8 mouse cellular contexts compared by ENCODE assay signal in the genomic region with DNA sequence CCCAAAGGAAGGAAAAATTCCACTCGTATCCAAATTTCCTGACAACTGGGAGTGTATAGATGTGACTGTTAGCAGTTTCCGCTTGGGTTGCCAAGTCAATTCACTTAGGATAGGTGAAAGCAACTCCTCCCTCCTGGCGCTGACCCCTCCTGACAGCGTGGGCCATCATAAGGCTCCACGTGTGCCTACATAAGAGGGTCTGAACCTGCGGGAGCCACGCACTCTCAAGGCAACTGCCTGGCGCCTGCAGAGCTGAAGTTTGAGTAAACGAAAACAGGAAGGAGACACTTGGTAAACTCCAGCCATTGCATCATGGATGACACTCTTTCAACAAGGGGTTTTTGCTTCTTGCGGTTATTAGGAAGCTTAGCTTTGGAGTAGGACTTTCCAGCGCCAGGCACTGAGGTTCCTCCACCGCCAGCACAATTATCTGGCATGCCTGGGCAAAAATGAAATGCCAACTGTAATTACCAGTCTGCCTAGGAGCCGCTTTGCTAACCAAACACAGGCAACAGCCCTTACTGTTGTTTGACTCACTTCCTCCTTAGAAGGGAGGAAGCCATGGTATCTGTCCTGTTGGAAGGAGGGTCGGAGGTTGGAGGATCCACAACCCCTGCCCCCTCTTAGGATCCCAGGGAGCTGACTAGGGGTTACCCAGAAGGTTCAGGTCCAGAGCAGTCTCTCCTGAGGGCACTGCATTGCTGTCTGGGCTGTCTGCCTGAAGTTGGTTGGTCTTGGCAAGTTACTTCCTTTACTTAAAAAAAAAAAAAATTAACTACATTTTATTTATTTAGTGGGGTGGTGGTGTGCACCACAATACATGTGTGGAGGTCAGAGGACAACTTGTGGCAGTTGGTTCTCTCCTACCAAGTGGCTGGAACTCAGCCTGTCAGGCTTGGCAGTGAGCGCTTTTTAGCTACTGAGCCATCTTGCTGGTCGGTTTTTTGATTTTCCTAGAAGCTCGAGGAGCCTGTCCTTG. TPM values are rescaled to one million over a fixed set of nuclear protein-coding genes. Genes with fewer than 3 reads are reported as not detected.
DNase-seq lines count a peak whose midpoint lies in the region; ATAC-seq and TF ChIP-seq lines count a peak whose summit lies in the region.

No protein-coding gene starts in this region.

- 0 out of 2 replicates have a peak, but pooled peaks have one; percentile 4 for ATAC-seq in heart, embryonic 15.5 days (replicated peaks; ENCODE audit: insufficient number of reproducible peaks, insufficient read depth, low FRiP score, low read depth)
- ATAC-seq in kidney, postnatal 0 days (replicated peaks; ENCODE audit: low FRiP score, low read depth) = no peak
- ATAC-seq in megakaryocyte-erythroid progenitor cell, adult 5-6 weeks (replicated peaks; ENCODE audit: low FRiP score, low TSS enrichment, poor library complexity, severe bottlenecking) = peak; percentile 10; the same call in 1 of the 2 replicates

- TF ChIP-seq EP300 in ES-Bruce4 (IDR thresholded peaks at IDR 0.05; ENCODE audit: insufficient read depth, low read depth, low read length) = no peak

- H3K27ac ChIP-seq in heart, embryonic 15.5 days = peak overlapping the region; percentile 50; the same call in 1 of the 2 replicates
- H3K27ac ChIP-seq in ES-Bruce4 (ENCODE audit: insufficient read depth, low read length) = no peak overlapping the region
- peak overlapping the region; percentile 15; the same call in 1 of the 2 replicates for H3K27ac ChIP-seq in kidney, postnatal 0 days

- no peak for TF ChIP-seq POLR2A in ES-Bruce4 (IDR thresholded peaks at IDR 0.05; ENCODE audit: insufficient read depth, low read length)

- no peaks in the 10 kb centered on the region for H3K36me3 ChIP-seq in heart, embryonic 15.5 days
- no peaks in the 10 kb centered on the region for H3K36me3 ChIP-seq in ES-Bruce4 (ENCODE audit: control insufficient read depth, insufficient read depth, low read length, poor library complexity, severe bottlenecking)
- H3K36me3 ChIP-seq in kidney, postnatal 0 days (ENCODE audit: insufficient read depth, low read length) = no peaks in the 10 kb centered on the region

- no peak for TF ChIP-seq CTCF in ES-Bruce4 (IDR thresholded peaks at IDR 0.05; ENCODE audit: low read depth, low read length)
- no peak for TF ChIP-seq CTCF in kidney, postnatal 0 days (IDR thresholded peaks at IDR 0.05; ENCODE audit: low read depth)

- peak overlapping the region; percentile 93 for H3K4me2 ChIP-seq in heart, embryonic 15.5 days
- H3K4me2 ChIP-seq in kidney, postnatal 0 days (ENCODE audit: low read length) = peak overlapping the region; percentile 94

- 0 out of 2 replicates have a peak, but pooled peaks cover 3% of the 10 kb centered on the region for H3K27me3 ChIP-seq in heart, embryonic 15.5 days
- no peaks in the 10 kb centered on the region for H3K27me3 ChIP-seq in ES-Bruce4 (ENCODE audit: control insufficient read depth, insufficient read depth, low read length, poor library complexity, severe bottlenecking)
- H3K27me3 ChIP-seq in kidney, postnatal 0 days (ENCODE audit: insufficient read depth, low read length) = no peaks in the 10 kb centered on the region

- peak overlapping the region; percentile 55 for H3K4me3 ChIP-seq in heart, embryonic 15.5 days
- peak overlapping the region; percentile 19; the same call in 1 of the 2 replicates for H3K4me3 ChIP-seq in ES-Bruce4 (ENCODE audit: low read depth, low read length)
- H3K4me3 ChIP-seq in kidney, postnatal 0 days (replicated peaks; ENCODE audit: low read depth, low read length) = peak overlapping the region; percentile 50

- DNase-seq in heart, adult 9 months (ENCODE audit: low spot score in 2 of 2) = no peak
- peak; percentile 69 for DNase-seq in fat pad, adult 2 months (ENCODE audit: extremely low read depth, low read depth, low spot score)
- DNase-seq in kidney, postnatal 0 days (ENCODE audit: low spot score) = peak; percentile 36
- peak; percentile 55 for DNase-seq in thymus, postnatal 25 days
- no peak for DNase-seq in testis, postnatal 10 days (ENCODE audit: low spot score)

- no peak overlapping the region for H3K9ac ChIP-seq in heart, embryonic 15.5 days
- H3K9ac ChIP-seq in ES-Bruce4 (ENCODE audit: low read depth, poor library complexity, severe bottlenecking) = no peak overlapping the region; the same call in 1 of the 2 replicates
- H3K9ac ChIP-seq in kidney, postnatal 0 days (ENCODE audit: low read depth, low read length) = no peak overlapping the region

- H3K9me3 ChIP-seq in heart, embryonic 15.5 days (replicated peaks) = no peaks in the 10 kb centered on the region
- H3K9me3 ChIP-seq in ES-Bruce4 (replicated peaks; ENCODE audit: control insufficient read depth, insufficient read depth, low read length, poor library complexity, severe bottlenecking) = no peaks in the 10 kb centered on the region
- H3K9me3 ChIP-seq in kidney, postnatal 0 days (replicated peaks; ENCODE audit: low read length) = no peaks in the 10 kb centered on the region

- WGBS in heart, embryonic 15.5 days = 28% methylated on average over 17 of the region's 17 CpGs
- WGBS in kidney, postnatal 0 days = 28% methylated on average over 17 of the region's 17 CpGs

- peaks cover 24% of the 10 kb centered on the region for H3K4me1 ChIP-seq in heart, embryonic 15.5 days (replicated peaks)
- H3K4me1 ChIP-seq in ES-Bruce4 (ENCODE audit: control insufficient read depth, insufficient read depth, low read length) = peaks cover 4% of the 10 kb centered on the region
- peaks cover 4% of the 10 kb centered on the region; the same call in 1 of the 2 replicates for H3K4me1 ChIP-seq in kidney, postnatal 0 days (replicated peaks; ENCODE audit: insufficient read depth, low read length)

RNA-seq across cellular contexts. Expression of a gene that starts 1.1 kb away (rescaled TPM):
- polyA plus RNA-seq in heart, embryonic 15.5 days (2015; fragmentation: Nextera tagmentation; extraction: Ambion mirVana) = 1.9 and 4.5 TPM in 2 replicates
- polyA plus RNA-seq in ES-Bruce4 (2011; ENCODE audit: insufficient read depth, insufficient read length, low read depth, missing spikeins) = 1.5 and 1.7 TPM in 2 replicates
- 6.2 and 6.9 TPM in 2 replicates for polyA plus RNA-seq in kidney, postnatal 0 days (2015; fragmentation: Nextera tagmentation; extraction: Ambion mirVana)
- total RNA-seq in megakaryocyte-erythroid progenitor cell, adult 5-6 weeks (2014; fragmentation: Nextera tagmentation) = 14.5 and 20.3 TPM in 2 replicates
- 10.1 and 23.9 TPM in 2 replicates for total RNA-seq in megakaryocyte-erythroid progenitor cell, adult 5-6 weeks (2017)

RNA-seq across cellular contexts. Expression of a gene that starts 27.1 kb away (rescaled TPM):
- 33.6 and 34.6 TPM in 2 replicates for polyA plus RNA-seq in heart, embryonic 15.5 days (2015; fragmentation: Nextera tagmentation; extraction: Ambion mirVana)
- 45.3 and 48.3 TPM in 2 replicates for polyA plus RNA-seq in ES-Bruce4 (2011; ENCODE audit: insufficient read depth, insufficient read length, low read depth, missing spikeins)
- 44.2 and 46.6 TPM in 2 replicates for polyA plus RNA-seq in kidney, postnatal 0 days (2015; fragmentation: Nextera tagmentation; extraction: Ambion mirVana)
- 24.2 and 32.6 TPM in 2 replicates for total RNA-seq in megakaryocyte-erythroid progenitor cell, adult 5-6 weeks (2014; fragmentation: Nextera tagmentation)
- total RNA-seq in megakaryocyte-erythroid progenitor cell, adult 5-6 weeks (2017) = 67.4 and 131 TPM in 2 replicates

RNA-seq across cellular contexts. Expression of a gene that starts 35.7 kb away (rescaled TPM):
- 10.2 and 13.1 TPM in 2 replicates for polyA plus RNA-seq in heart, embryonic 15.5 days (2015; fragmentation: Nextera tagmentation; extraction: Ambion mirVana)
- polyA plus RNA-seq in ES-Bruce4 (2011; ENCODE audit: insufficient read depth, insufficient read length, low read depth, missing spikeins) = 8.7 and 10.6 TPM in 2 replicates
- 12.2 and 15.4 TPM in 2 replicates for polyA plus RNA-seq in kidney, postnatal 0 days (2015; fragmentation: Nextera tagmentation; extraction: Ambion mirVana)
- total RNA-seq in megakaryocyte-erythroid progenitor cell, adult 5-6 weeks (2014; fragmentation: Nextera tagmentation) = 12.1 and 19.2 TPM in 2 replicates
- 8.1 and 8.5 TPM in 2 replicates for total RNA-seq in megakaryocyte-erythroid progenitor cell, adult 5-6 weeks (2017)

RNA-seq across cellular contexts. Expression of a gene that starts 35.8 kb away (rescaled TPM):
- 15.1 and 22.5 TPM in 2 replicates for polyA plus RNA-seq in heart, embryonic 15.5 days (2015; fragmentation: Nextera tagmentation; extraction: Ambion mirVana)
- polyA plus RNA-seq in ES-Bruce4 (2011; ENCODE audit: insufficient read depth, insufficient read length, low read depth, missing spikeins) = 49.1 and 54.6 TPM in 2 replicates
- polyA plus RNA-seq in kidney, postnatal 0 days (2015; fragmentation: Nextera tagmentation; extraction: Ambion mirVana) = 21.6 and 23.1 TPM in 2 replicates
- total RNA-seq in megakaryocyte-erythroid progenitor cell, adult 5-6 weeks (2014; fragmentation: Nextera tagmentation) = 64.7 and 67.4 TPM in 2 replicates
- 47.7 and 49.6 TPM in 2 replicates for total RNA-seq in megakaryocyte-erythroid progenitor cell, adult 5-6 weeks (2017)

RNA-seq across cellular contexts. Expression of a gene that starts 55.2 kb away (rescaled TPM):
- polyA plus RNA-seq in heart, embryonic 15.5 days (2015; fragmentation: Nextera tagmentation; extraction: Ambion mirVana) = 135 and 140 TPM in 2 replicates
- 90.7 and 92.6 TPM in 2 replicates for polyA plus RNA-seq in ES-Bruce4 (2011; ENCODE audit: insufficient read depth, insufficient read length, low read depth, missing spikeins)
- 239 and 250 TPM in 2 replicates for polyA plus RNA-seq in kidney, postnatal 0 days (2015; fragmentation: Nextera tagmentation; extraction: Ambion mirVana)
- total RNA-seq in megakaryocyte-erythroid progenitor cell, adult 5-6 weeks (2014; fragmentation: Nextera tagmentation) = 227 and 248 TPM in 2 replicates
- 163 and 177 TPM in 2 replicates for total RNA-seq in megakaryocyte-erythroid progenitor cell, adult 5-6 weeks (2017)

Comparison
In these comparisons a context has a peak if more than half of its experiments do, and no peak if none do; other contexts are left out.
1. DNase-seq: peak in fat pad, adult 2 months (single experiment), kidney, postnatal 0 days (single experiment) and thymus, postnatal 25 days (single experiment); none in heart, adult 9 months (0 of 2) and testis, postnatal 10 days (single experiment).
2. Peak in every context shown above with its lines, with median percentiles within 50 percentile points of each other: H3K4me3 ChIP-seq.